15 mouse cellular contexts compared by ENCODE assay signal in the genomic region with DNA sequence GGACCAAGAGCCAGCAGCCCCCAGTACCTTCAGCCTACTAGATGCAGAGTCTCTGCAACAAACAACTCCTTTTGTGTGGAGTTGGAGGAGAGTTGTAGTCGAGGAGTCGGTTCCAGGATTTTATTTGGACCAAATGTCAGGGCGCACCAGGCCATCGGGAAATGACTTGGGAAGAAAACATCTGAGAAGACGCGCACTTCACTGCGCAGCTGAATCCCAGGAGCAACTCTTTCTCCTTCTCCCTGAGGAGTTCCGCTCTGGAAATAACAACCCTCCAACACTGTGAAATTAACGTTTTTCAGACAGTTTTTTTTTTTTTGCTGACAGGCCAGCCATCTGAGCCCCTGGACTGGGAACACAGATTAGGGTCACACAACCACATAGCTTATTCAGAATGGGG.
A peak's percentile ranks its signal among the peaks of the same experiment; 100 is the strongest.
DNase-seq lines count a peak whose midpoint lies in the region; ATAC-seq and TF ChIP-seq lines count a peak whose summit lies in the region.
"Had no signal": no experiment of that assay in that cellular context is flagged by ENCODE, and none has a peak within 500 bp of the region (broad histone marks: within the 10 kb centered on the region; RNA-seq: fewer than 3 reads in every experiment).

No protein-coding gene starts in this region.

- no peaks in the 10 kb centered on the region for H3K27me3 ChIP-seq in embryonic facial prominence, embryonic 15.5 days
- H3K27me3 ChIP-seq in forebrain, embryonic 14.5 days (replicated peaks; ENCODE audit: control insufficient read depth, insufficient read depth, low read length), result no peaks in the 10 kb centered on the region
- H3K27me3 ChIP-seq: embryonic facial prominence, embryonic 12.5 days; heart, embryonic 13.5 days; kidney, embryonic 15.5 days; limb, embryonic 15.5 days; neural tube, embryonic 12.5 days had no signal

- no peak for TF ChIP-seq CTCF in layer of hippocampus, adult 2 months (conservative IDR thresholded peaks at IDR 0.05)

- intact Hi-C loops in gastrocnemius, postnatal 14 days (cut with DNase I; ENCODE audit: low total_unique reads), result no loop called here

- peak; percentile 23 for DNase-seq in gastrocnemius, postnatal 14 days
- DNase-seq in gastrocnemius, adult 8-10 months (ENCODE audit: low spot score in 2 of 2), result no peak
- DNase-seq in layer of hippocampus, adult 2 months (ENCODE audit: low spot score in 2 of 2), result no peak
- DNase-seq in layer of hippocampus, adult 9-11 months, result no peak
- DNase-seq in skeletal muscle tissue, adult 2 months (ENCODE audit: low read depth, low spot score), result peak; percentile 68
- DNase-seq in forebrain, embryonic 14.5 days (ENCODE audit: low spot score), result no peak
- DNase-seq: cerebellum, adult 11-12 months had no signal

- no peak overlapping the region for H3K4me2 ChIP-seq in embryonic facial prominence, embryonic 15.5 days (replicated peaks)
- no peak overlapping the region for H3K4me2 ChIP-seq in forebrain, embryonic 14.5 days (ENCODE audit: low read length)
- H3K4me2 ChIP-seq: embryonic facial prominence, embryonic 12.5 days; heart, embryonic 13.5 days; kidney, embryonic 15.5 days; limb, embryonic 15.5 days; neural tube, embryonic 12.5 days had no signal

- 0 out of 2 replicates have a peak, but pooled peaks have one; percentile 23 for ATAC-seq in embryonic facial prominence, embryonic 15.5 days (ENCODE audit: insufficient number of reproducible peaks, low FRiP score, low TSS enrichment, low read depth)
- ATAC-seq in forebrain, embryonic 14.5 days, result no peak

- peaks cover 18% of the 10 kb centered on the region for H3K4me1 ChIP-seq in embryonic facial prominence, embryonic 15.5 days
- H3K4me1 ChIP-seq in forebrain, embryonic 14.5 days (ENCODE audit: control insufficient read depth, insufficient read depth, low read length), result no peaks in the 10 kb centered on the region; the same call in 1 of the 2 replicates
- H3K4me1 ChIP-seq: embryonic facial prominence, embryonic 12.5 days; forebrain, embryonic 10.5 days; hindbrain, embryonic 10.5 days; kidney, embryonic 15.5 days; neural tube, embryonic 12.5 days had no signal

- no peak overlapping the region for H3K4me3 ChIP-seq in layer of hippocampus, adult 2 months
- H3K4me3 ChIP-seq in embryonic facial prominence, embryonic 15.5 days (replicated peaks), result no peak overlapping the region
- no peak overlapping the region for H3K4me3 ChIP-seq in forebrain, embryonic 14.5 days (ENCODE audit: low read depth, low read length)
- H3K4me3 ChIP-seq: embryonic facial prominence, embryonic 12.5 days; forebrain, embryonic 10.5 days; heart, embryonic 13.5 days; hindbrain, embryonic 10.5 days; kidney, embryonic 15.5 days; limb, embryonic 15.5 days; neural tube, embryonic 12.5 days had no signal

- no peaks in the 10 kb centered on the region for H3K36me3 ChIP-seq in embryonic facial prominence, embryonic 15.5 days
- H3K36me3 ChIP-seq in forebrain, embryonic 14.5 days (ENCODE audit: control insufficient read depth, insufficient read depth, low read length), result no peaks in the 10 kb centered on the region
- H3K36me3 ChIP-seq: embryonic facial prominence, embryonic 12.5 days; forebrain, embryonic 10.5 days; heart, embryonic 13.5 days; hindbrain, embryonic 10.5 days; kidney, embryonic 15.5 days; limb, embryonic 15.5 days; neural tube, embryonic 12.5 days had no signal

- H3K9me3 ChIP-seq in embryonic facial prominence, embryonic 15.5 days (replicated peaks), result no peaks in the 10 kb centered on the region
- no peaks in the 10 kb centered on the region for H3K9me3 ChIP-seq in forebrain, embryonic 14.5 days (replicated peaks; ENCODE audit: control insufficient read depth, low read length)
- H3K9me3 ChIP-seq: embryonic facial prominence, embryonic 12.5 days; forebrain, embryonic 10.5 days; heart, embryonic 13.5 days; hindbrain, embryonic 10.5 days; kidney, embryonic 15.5 days; limb, embryonic 15.5 days; neural tube, embryonic 12.5 days had no signal

- peak overlapping the region; percentile 66 for H3K27ac ChIP-seq in layer of hippocampus, adult 2 months
- H3K27ac ChIP-seq in embryonic facial prominence, embryonic 15.5 days (replicated peaks), result peak overlapping the region; percentile 78
- H3K27ac ChIP-seq in forebrain, embryonic 14.5 days (ENCODE audit: low read depth, low read length), result no peak overlapping the region
- H3K27ac ChIP-seq: embryonic facial prominence, embryonic 12.5 days; forebrain, embryonic 10.5 days; heart, embryonic 13.5 days; hindbrain, embryonic 10.5 days; kidney, embryonic 15.5 days; limb, embryonic 15.5 days; neural tube, embryonic 12.5 days had no signal

- no peak overlapping the region for H3K9ac ChIP-seq in embryonic facial prominence, embryonic 15.5 days
- H3K9ac ChIP-seq in forebrain, embryonic 14.5 days (ENCODE audit: low read length), result no peak overlapping the region
- H3K9ac ChIP-seq: embryonic facial prominence, embryonic 12.5 days; heart, embryonic 13.5 days; kidney, embryonic 15.5 days; limb, embryonic 15.5 days; neural tube, embryonic 12.5 days had no signal

- WGBS in embryonic facial prominence, embryonic 15.5 days, result 43% methylated on average over 9 of the region's 9 CpGs
- 89% methylated on average over 9 of the region's 9 CpGs for WGBS in forebrain, embryonic 14.5 days

Comparison
In these comparisons a context has a peak if more than half of its experiments do, and no peak if none do; other contexts are left out.
1. DNase-seq: peak in gastrocnemius, postnatal 14 days (single experiment) and skeletal muscle tissue, adult 2 months (single experiment); none in gastrocnemius, adult 8-10 months (0 of 2), layer of hippocampus, adult 2 months (0 of 2), layer of hippocampus, adult 9-11 months (single experiment) and forebrain, embryonic 14.5 days (single experiment).